Mouse (Mus musculus): ENCODE measurements around the gene Eif3c. TPM values are rescaled to one million over a fixed set of nuclear protein-coding genes. Genes with fewer than 3 reads are reported as not detected.

Gene Eif3c
- polyA plus RNA-seq (2014; fragmentation: Nextera tagmentation; extraction: Ambion mirVana): 174 and 207 TPM in 2 replicates

DNA sequence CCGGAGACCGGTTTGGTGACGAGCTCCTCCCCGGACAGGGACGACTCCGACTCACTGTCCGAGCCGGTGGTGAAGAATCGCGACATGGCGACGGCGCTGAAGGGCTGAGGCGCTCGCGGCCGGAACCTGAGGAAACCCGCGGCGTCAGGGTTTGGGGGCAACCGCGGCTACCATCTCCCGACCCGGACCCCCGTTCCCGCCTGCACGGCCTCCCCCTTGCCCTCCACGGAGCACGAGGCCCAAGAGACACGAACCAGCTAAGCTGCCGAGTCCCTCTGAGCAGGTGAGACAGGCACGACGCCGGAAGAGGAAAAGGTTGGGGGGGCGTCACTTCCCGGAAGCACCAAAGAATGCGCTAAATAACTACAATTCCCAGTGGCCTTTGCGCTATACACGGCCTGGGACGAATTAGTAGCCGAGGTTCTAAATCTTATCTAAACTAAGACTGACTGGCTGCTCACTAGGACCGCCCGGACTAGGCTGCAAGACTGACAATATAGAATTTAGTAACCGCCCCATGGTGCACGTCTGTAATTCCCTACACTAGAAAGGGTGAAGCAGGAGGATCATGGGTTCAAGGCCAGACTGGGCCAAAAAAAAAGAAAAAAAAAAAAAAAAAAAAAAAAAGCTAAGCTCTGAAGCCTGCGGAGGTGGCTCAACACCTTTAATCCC is at the start of gene Eif3c:
Eif3c (minus strand) TSS at position 318 of the 672 bp plus-strand sequence.
- peak within 1 kb of the TSS; percentile 83 for H3K27ac ChIP-seq (ENCODE audit: low read depth, low read length)
- H3K27me3 ChIP-seq (ENCODE audit: control insufficient read depth, insufficient read depth, low read length): no peaks in the 10 kb centered on the region
- peaks cover 35% of the 10 kb centered on the region for H3K36me3 ChIP-seq (ENCODE audit: control insufficient read depth, insufficient read depth, low read length)
- peak; percentile 96 for ATAC-seq (ENCODE audit: low FRiP score, low TSS enrichment)
- H3K4me3 ChIP-seq (ENCODE audit: low read length): peak within 1 kb of the TSS; percentile 97
- peak within 1 kb of the TSS; percentile 55 for H3K4me2 ChIP-seq (replicated peaks; ENCODE audit: low read depth, low read length)
- peak within 1 kb of the TSS; percentile 86 for H3K9ac ChIP-seq (ENCODE audit: low read depth, low read length)
- no peaks in the 10 kb centered on the region for H3K9me3 ChIP-seq (ENCODE audit: control insufficient read depth, low read length)
- under 1% methylated on average over 46 of the region's 46 CpGs for WGBS
- H3K4me1 ChIP-seq (ENCODE audit: control insufficient read depth, insufficient read depth, low read length): peaks cover 9% of the 10 kb centered on the region

DNA sequence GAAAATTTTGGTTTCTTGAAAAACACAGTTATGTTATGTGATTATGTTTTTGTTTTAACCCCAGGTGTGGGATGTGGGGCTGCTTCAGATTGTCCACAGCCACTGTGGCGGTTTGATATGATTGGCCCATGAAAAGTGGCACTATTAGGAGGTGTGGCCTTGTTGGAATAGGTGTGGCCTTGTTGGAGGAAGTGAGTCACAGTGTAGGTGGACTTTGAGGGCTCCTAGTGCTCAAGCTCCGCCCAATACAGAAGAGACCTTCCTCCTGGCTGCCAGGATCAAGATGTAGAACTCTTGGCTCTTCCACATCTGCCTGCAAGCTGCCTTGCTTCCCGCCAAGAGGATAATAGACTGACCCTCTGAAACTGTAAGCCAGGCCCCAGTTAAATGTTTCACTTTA is 46.5 kb upstream of the Eif3c start:
- H3K27me3 ChIP-seq (ENCODE audit: control insufficient read depth, insufficient read depth, low read length): no peaks in the 10 kb centered on the region
- H3K27ac ChIP-seq (ENCODE audit: low read depth, low read length): no peak overlapping the region
- no peak overlapping the region for H3K4me2 ChIP-seq (replicated peaks; ENCODE audit: low read depth, low read length)
- no peak for ATAC-seq (ENCODE audit: low FRiP score, low TSS enrichment)
- no peak overlapping the region for H3K4me3 ChIP-seq (ENCODE audit: low read length)
- H3K9ac ChIP-seq (ENCODE audit: low read depth, low read length): no peak overlapping the region
- H3K4me1 ChIP-seq (ENCODE audit: control insufficient read depth, insufficient read depth, low read length): no peaks in the 10 kb centered on the region
- no peaks in the 10 kb centered on the region for H3K36me3 ChIP-seq (ENCODE audit: control insufficient read depth, insufficient read depth, low read length)
- no peaks in the 10 kb centered on the region for H3K9me3 ChIP-seq (ENCODE audit: control insufficient read depth, low read length)
- WGBS: 80% methylated on average over 3 of the region's 3 CpGs

DNA sequence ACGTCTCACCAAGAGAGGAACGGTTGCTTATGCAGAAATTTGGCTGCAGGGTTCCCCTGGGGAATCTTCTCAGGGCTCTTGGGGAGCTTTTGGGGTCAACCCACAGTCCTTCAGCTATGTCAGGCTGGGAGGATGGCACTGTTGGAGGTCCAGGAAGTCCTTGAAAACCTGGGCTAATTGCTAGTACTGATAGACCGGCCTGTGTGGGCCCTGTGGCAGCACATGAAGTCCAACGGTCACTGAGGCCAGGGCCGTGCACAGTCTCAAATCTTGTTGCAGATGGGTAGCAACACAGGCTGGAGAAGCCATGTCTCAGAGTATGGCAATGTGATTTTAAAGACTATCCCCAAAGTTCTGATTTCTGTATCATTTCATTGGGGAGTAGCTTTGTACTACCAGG is 41.6 kb upstream of the Eif3c start:
- no peak overlapping the region for H3K4me3 ChIP-seq (ENCODE audit: low read length)
- H3K27me3 ChIP-seq (ENCODE audit: control insufficient read depth, insufficient read depth, low read length): no peaks in the 10 kb centered on the region
- no peaks in the 10 kb centered on the region for H3K36me3 ChIP-seq (ENCODE audit: control insufficient read depth, insufficient read depth, low read length)
- no peak overlapping the region for H3K4me2 ChIP-seq (replicated peaks; ENCODE audit: low read depth, low read length)
- no peak for ATAC-seq (ENCODE audit: low FRiP score, low TSS enrichment)
- 88% methylated on average over 5 of the region's 5 CpGs for WGBS
- no peak overlapping the region for H3K9ac ChIP-seq (ENCODE audit: low read depth, low read length)
- H3K9me3 ChIP-seq (ENCODE audit: control insufficient read depth, low read length): no peaks in the 10 kb centered on the region
- no peaks in the 10 kb centered on the region for H3K4me1 ChIP-seq (ENCODE audit: control insufficient read depth, insufficient read depth, low read length)
- no peak overlapping the region for H3K27ac ChIP-seq (ENCODE audit: low read depth, low read length)

DNA sequence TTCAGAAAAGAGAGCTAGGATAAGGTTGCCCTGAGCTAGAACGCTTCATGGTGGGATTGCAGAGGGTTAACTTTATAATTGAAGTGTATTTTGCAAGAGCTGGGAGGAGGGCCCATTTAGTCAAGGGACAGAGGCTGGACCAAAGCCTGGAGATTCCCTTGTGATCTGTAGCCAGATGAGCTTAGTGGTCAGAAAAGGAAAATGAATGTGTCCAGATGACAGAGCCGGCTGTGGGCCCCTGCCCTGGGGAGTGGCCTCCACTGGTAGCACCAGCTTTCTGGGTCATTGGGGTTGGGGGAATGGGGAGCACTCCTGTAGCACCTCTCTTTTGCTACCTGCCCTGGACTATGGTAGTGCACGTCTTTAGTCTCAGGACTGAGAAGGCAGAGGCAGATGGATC is 40.9 kb upstream of the Eif3c start:
- Histone ChIP-seq H3K4me2 (replicated peaks; ENCODE audit: low read depth, low read length) (no peak overlapping the region), H3K36me3 (ENCODE audit: control insufficient read depth, insufficient read depth, low read length) (no peaks in the 10 kb centered on the region), H3K9ac (ENCODE audit: low read depth, low read length) (no peak overlapping the region), H3K4me3 (ENCODE audit: low read length) (no peak overlapping the region), H3K27ac (ENCODE audit: low read depth, low read length) (no peak overlapping the region), H3K27me3 (ENCODE audit: control insufficient read depth, insufficient read depth, low read length) (no peaks in the 10 kb centered on the region), H3K4me1 (ENCODE audit: control insufficient read depth, insufficient read depth, low read length) (no peaks in the 10 kb centered on the region), H3K9me3 (ENCODE audit: control insufficient read depth, low read length) (no peaks in the 10 kb centered on the region)
- WGBS: 66% methylated on average over 3 of the region's 3 CpGs
- ATAC-seq (ENCODE audit: low FRiP score, low TSS enrichment): no peak

DNA sequence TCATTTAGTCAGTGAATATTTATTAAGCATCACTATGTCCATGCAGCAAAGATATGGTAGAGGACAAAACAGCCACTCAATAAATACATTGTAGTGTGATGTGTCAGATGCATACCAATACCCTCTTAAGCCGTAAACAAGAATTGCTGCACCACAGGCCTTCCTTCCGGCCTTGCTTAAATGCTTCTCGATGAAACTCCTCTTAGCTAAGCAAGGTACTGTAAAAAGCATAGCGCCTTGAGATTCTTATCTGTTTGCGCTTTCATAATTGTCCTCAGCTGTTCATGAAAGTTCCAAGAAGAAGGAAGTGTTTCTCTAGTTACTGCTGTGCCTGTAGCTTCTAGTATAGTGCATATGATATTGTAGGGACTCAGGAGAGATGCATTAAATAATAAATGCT is 40.4 kb upstream of the Eif3c start:
- H3K36me3 ChIP-seq (ENCODE audit: control insufficient read depth, insufficient read depth, low read length): no peaks in the 10 kb centered on the region
- no peak overlapping the region for H3K4me2 ChIP-seq (replicated peaks; ENCODE audit: low read depth, low read length)
- no peaks in the 10 kb centered on the region for H3K27me3 ChIP-seq (ENCODE audit: control insufficient read depth, insufficient read depth, low read length)
- no peak overlapping the region for H3K27ac ChIP-seq (ENCODE audit: low read depth, low read length)
- 68% methylated on average over 5 of the region's 5 CpGs for WGBS
- H3K4me3 ChIP-seq (ENCODE audit: low read length): no peak overlapping the region
- H3K9ac ChIP-seq (ENCODE audit: low read depth, low read length): no peak overlapping the region
- ATAC-seq (ENCODE audit: low FRiP score, low TSS enrichment): no peak
- no peaks in the 10 kb centered on the region for H3K9me3 ChIP-seq (ENCODE audit: control insufficient read depth, low read length)
- no peaks in the 10 kb centered on the region for H3K4me1 ChIP-seq (ENCODE audit: control insufficient read depth, insufficient read depth, low read length)

DNA sequence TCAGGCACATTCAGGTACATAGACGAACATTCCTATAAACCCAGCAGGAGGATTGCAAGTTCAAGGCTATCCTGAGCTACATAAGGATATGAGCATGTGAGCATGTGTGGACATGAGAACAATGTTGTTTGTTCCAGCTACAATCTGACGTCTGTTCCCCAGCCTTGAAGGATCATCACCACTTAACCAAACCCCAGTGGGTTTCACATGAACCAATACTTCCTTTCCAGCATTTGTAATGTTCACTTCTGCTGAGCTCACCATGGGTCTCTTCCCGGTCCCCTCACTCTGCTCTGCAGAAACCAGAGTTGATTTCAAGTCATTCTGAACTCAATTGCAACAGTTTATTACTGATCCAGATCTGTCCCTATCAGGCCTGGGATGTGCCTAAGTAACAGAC is 36.4 kb upstream of the Eif3c start:
- WGBS: 80% methylated on average over 3 of the region's 3 CpGs
- Histone ChIP-seq H3K4me1 (ENCODE audit: control insufficient read depth, insufficient read depth, low read length) (no peaks in the 10 kb centered on the region), H3K27ac (ENCODE audit: low read depth, low read length) (no peak overlapping the region), H3K9me3 (ENCODE audit: control insufficient read depth, low read length) (no peaks in the 10 kb centered on the region), H3K4me3 (ENCODE audit: low read length) (no peak overlapping the region), H3K4me2 (replicated peaks; ENCODE audit: low read depth, low read length) (no peak overlapping the region), H3K36me3 (ENCODE audit: control insufficient read depth, insufficient read depth, low read length) (no peaks in the 10 kb centered on the region), H3K27me3 (ENCODE audit: control insufficient read depth, insufficient read depth, low read length) (no peaks in the 10 kb centered on the region), H3K9ac (ENCODE audit: low read depth, low read length) (no peak overlapping the region)
- no peak for ATAC-seq (ENCODE audit: low FRiP score, low TSS enrichment)

DNA sequence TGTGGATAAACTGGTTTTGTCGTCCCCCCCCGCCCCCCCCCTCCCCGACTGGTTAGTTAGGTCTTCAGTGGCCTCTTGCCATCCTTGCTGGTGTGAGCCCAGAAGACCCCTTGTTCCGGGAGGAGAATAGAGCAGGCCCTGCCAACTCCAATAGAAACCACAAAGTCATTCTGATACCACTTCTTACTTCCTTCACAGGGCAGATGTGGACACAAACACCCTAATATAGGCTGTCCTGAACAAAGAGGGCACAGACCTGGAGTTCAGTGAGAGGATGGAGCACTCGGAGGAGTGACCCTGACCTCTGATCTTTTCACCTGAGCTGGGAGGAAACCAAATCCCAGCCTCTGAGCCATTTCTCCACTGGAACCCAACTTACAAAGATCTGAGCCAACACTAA is 35.7 kb upstream of the Eif3c start:
- Histone ChIP-seq H3K27me3 (ENCODE audit: control insufficient read depth, insufficient read depth, low read length) (no peaks in the 10 kb centered on the region), H3K36me3 (ENCODE audit: control insufficient read depth, insufficient read depth, low read length) (no peaks in the 10 kb centered on the region), H3K9me3 (ENCODE audit: control insufficient read depth, low read length) (no peaks in the 10 kb centered on the region), H3K27ac (ENCODE audit: low read depth, low read length) (no peak overlapping the region), H3K4me1 (ENCODE audit: control insufficient read depth, insufficient read depth, low read length) (no peaks in the 10 kb centered on the region), H3K4me2 (replicated peaks; ENCODE audit: low read depth, low read length) (no peak overlapping the region), H3K9ac (ENCODE audit: low read depth, low read length) (no peak overlapping the region), H3K4me3 (ENCODE audit: low read length) (no peak overlapping the region)
- no peak for ATAC-seq (ENCODE audit: low FRiP score, low TSS enrichment)
- WGBS: 57% methylated on average over 4 of the region's 5 CpGs

DNA sequence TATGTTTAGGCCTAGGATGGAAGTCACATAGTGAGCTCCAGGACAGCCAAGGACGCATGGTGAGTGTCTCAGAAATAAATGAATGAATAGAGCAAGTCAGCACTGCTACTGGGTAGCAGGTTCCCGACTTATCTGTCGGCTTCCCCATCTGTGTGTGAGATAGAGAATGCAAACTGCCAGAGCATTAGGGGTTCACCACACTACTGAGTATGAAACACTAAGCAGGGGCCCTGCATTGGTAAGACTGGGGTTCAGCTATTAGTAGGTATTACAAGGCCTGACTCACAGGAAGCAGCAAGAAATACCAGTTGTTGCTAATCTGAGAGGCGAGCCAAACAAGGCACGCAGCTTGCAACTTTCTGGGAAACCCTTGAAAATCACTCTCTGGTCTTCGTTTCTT is 32.7 kb upstream of the Eif3c start:
- no peak overlapping the region for H3K4me2 ChIP-seq (replicated peaks; ENCODE audit: low read depth, low read length)
- no peaks in the 10 kb centered on the region for H3K4me1 ChIP-seq (ENCODE audit: control insufficient read depth, insufficient read depth, low read length)
- no peak overlapping the region for H3K27ac ChIP-seq (ENCODE audit: low read depth, low read length)
- H3K4me3 ChIP-seq (ENCODE audit: low read length): no peak overlapping the region
- 86% methylated on average over 6 of the region's 6 CpGs for WGBS
- no peaks in the 10 kb centered on the region for H3K9me3 ChIP-seq (ENCODE audit: control insufficient read depth, low read length)
- H3K9ac ChIP-seq (ENCODE audit: low read depth, low read length): no peak overlapping the region
- no peaks in the 10 kb centered on the region for H3K27me3 ChIP-seq (ENCODE audit: control insufficient read depth, insufficient read depth, low read length)
- no peak for ATAC-seq (ENCODE audit: low FRiP score, low TSS enrichment)
- H3K36me3 ChIP-seq (ENCODE audit: control insufficient read depth, insufficient read depth, low read length): no peaks in the 10 kb centered on the region

DNA sequence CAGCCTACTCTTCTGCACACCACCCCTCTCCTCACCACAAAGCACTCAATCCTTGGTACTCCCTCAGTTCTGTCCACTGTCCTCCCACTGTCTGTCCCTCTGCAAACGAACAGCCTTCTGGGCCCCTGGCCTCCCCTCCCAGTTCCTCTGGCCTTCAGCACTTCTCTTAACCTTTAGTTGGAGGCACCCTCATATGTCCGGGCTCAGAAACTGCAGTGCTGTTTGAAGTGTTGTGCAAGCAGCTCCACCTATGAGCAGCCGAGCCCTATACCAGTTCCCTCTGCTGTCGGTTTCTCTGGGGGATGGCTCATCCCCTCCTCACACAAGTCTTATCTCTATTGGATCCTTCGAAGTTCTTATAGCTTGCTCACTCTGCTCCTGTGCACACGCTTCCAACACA is 30.2 kb upstream of the Eif3c start:
- Histone ChIP-seq H3K4me3 (ENCODE audit: low read length) (no peak overlapping the region), H3K4me2 (replicated peaks; ENCODE audit: low read depth, low read length) (no peak overlapping the region), H3K9me3 (ENCODE audit: control insufficient read depth, low read length) (no peaks in the 10 kb centered on the region), H3K9ac (ENCODE audit: low read depth, low read length) (no peak overlapping the region), H3K4me1 (ENCODE audit: control insufficient read depth, insufficient read depth, low read length) (no peaks in the 10 kb centered on the region), H3K27ac (ENCODE audit: low read depth, low read length) (no peak overlapping the region), H3K36me3 (ENCODE audit: control insufficient read depth, insufficient read depth, low read length) (no peaks in the 10 kb centered on the region), H3K27me3 (ENCODE audit: control insufficient read depth, insufficient read depth, low read length) (no peaks in the 10 kb centered on the region)
- no peak for ATAC-seq (ENCODE audit: low FRiP score, low TSS enrichment)
- 67% methylated on average over 6 of the region's 6 CpGs for WGBS

Data from kidney, embryonic 14.5 days (tissue).